Mouse (Mus musculus): ENCODE data around the gene 4933417A18Rik.
"Not testable (repeated sequence)": the region's sequence is repeated elsewhere in the genome, so short reads cannot be mapped to it uniquely, and the experiment has no call there.

Gene 4933417A18Rik

GRCm38 (mm10) chr13:34976116-34976515, 51.9 kb downstream of the 4933417A18Rik start:
- DNase-seq, result no peak

GRCm38 (mm10) chr13:34977410-34977809, 53.2 kb downstream of the 4933417A18Rik start:
- no peak for DNase-seq

DNA sequence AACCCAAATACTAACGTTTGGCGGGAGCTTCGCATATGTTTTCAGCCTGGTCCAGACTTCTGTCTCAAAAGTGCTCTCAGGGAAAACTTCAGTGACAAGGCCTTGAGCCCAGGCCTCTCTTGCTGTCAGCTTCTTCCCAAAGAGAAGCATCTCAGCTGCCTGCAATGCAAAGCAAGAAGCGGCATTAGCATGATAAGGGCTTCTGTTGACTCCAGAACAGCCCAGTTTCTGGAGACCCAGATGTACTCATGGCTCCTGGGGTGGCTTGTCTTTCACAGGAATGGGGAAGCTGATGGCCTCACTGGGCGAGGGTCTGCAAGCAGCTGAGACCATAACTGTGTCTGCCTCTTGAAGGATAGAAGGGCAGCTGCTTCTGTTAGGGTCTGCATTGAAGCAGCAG, 54.4 kb downstream of the 4933417A18Rik start:
- not testable (repeated sequence) for DNase-seq

GRCm38 (mm10) chr13:34983479-34983878, 59.3 kb downstream of the 4933417A18Rik start:
- not testable (repeated sequence) for DNase-seq

- no peak for DNase-seq
Measured at GRCm38 (mm10) chr13:34991581-34992273, 67.5 kb downstream of the 4933417A18Rik start.

GRCm38 (mm10) chr13:34993085-34993484, 68.9 kb downstream of the 4933417A18Rik start:
- DNase-seq, result peak; percentile 27

DNA sequence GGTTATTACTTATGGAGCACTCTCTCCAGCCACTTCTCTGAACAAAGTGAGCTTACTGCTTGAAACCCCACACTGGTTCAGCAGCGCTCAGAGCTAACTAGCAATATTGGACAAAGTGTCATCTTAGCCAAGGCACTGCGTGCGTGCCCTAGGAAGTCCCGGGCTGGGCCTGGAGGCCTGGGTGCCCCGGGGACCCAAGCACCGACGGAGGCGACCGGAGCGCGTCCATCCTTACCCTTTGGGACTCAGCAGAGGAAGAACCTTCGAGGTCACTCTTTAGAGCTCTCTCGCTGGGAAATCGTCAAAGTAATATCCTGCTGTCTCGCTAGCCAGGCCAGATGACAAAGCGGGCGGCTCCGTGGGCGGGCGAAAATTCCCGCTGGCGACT, 69.4 kb downstream of the 4933417A18Rik start:
- DNase-seq, result no peak

- DNase-seq, result peak; percentile 93
Measured at GRCm38 (mm10) chr13:34993983-34994811, 70.0 kb downstream of the 4933417A18Rik start.

DNA sequence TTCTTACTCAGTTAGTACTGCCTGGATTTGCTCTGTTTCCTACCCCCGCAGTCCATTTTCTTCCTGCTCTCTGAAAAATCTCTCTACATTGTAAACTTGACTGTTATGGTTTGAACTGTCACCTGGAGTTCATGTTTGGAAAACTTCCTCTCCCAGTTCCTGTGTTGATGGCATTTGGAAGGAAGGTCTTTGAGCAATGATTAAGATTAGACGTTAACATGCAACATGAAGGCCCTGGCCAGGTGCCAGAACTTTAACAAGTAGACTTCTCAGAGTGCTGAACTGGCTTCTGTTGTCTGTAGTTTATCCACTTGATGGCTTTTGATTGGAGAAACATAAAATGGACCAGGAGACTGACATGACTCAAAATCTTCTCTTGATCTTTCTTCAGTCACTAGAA, 71.7 kb downstream of the 4933417A18Rik start:
- no peak for DNase-seq
